Mouse (Mus musculus) myocyte (in vitro differentiated cells): ENCODE data around the gene Fam69b. TPM values are rescaled to one million over a fixed set of nuclear protein-coding genes. Genes with fewer than 3 reads are reported as not detected.

Experiments used
- H3K27me3 ChIP-seq: one replicate; pipeline ENCODE4 v1.6.1; 2011; ENCODE audit not compliant: control insufficient read depth, insufficient read depth, insufficient read length
- H3K36me3 ChIP-seq: one replicate; pipeline ENCODE4 v1.6.1; 2011; ENCODE audit not compliant: control insufficient read depth, insufficient read depth
- H3K4me2 ChIP-seq: one replicate; pipeline ENCODE4 v1.6.1; 2011; ENCODE audit warnings: low read depth, control low read depth
- H3K4me3 ChIP-seq: one replicate; pipeline ENCODE4 v1.5.1; 2011; ENCODE audit warnings: mild to moderate bottlenecking, control low read depth, moderate library complexity
- H3K79me2 ChIP-seq: one replicate; pipeline ENCODE4 v1.6.1; 2011; ENCODE audit not compliant: control insufficient read depth, insufficient read depth
- H3ac ChIP-seq: one replicate; pipeline ENCODE4 v1.6.1; 2011; ENCODE audit not compliant: control insufficient read depth, insufficient read length
- CEBPB ChIP-seq: IDR thresholded peaks from 2 replicates; pipeline ENCODE4 v1.6.1; 2011; ENCODE audit warnings: mild to moderate bottlenecking, moderate library complexity; ENCODE audit not compliant: poor library complexity, insufficient read depth, severe bottlenecking
- E2F4 ChIP-seq: IDR thresholded peaks from one replicate; pipeline ENCODE4 v1.6.1; 2011; ENCODE audit warnings: mild to moderate bottlenecking, control low read depth, moderate library complexity; ENCODE audit not compliant: insufficient read depth
- MAX ChIP-seq: IDR thresholded peaks from one replicate; pipeline ENCODE4 v1.6.1; 2011; ENCODE audit warnings: low read depth, mild to moderate bottlenecking, control low read depth
- MYOD1 ChIP-seq, 3 experiments: IDR thresholded peaks; one replicate each; pipeline ENCODE4 v1.6.1; 2011; ENCODE audit warnings: control low read depth in 2 of 3, low read depth in 2 of 3, mild to moderate bottlenecking in 2 of 3, moderate library complexity in 1 of 3; ENCODE audit not compliant: insufficient read length in 2 of 3, control insufficient read depth in 1 of 3
- MYOG ChIP-seq, 3 experiments: IDR thresholded peaks; one replicate each; pipeline ENCODE4 v1.6.1; 2011; ENCODE audit warnings: control low read depth in 2 of 3, low read depth in 2 of 3, mild to moderate bottlenecking in 2 of 3; ENCODE audit not compliant: insufficient read length in 2 of 3, control insufficient read depth in 1 of 3, insufficient read depth in 1 of 3
- POLR2A ChIP-seq: IDR thresholded peaks from one replicate; pipeline ENCODE4 v1.6.1; 2011; ENCODE audit warnings: low read depth, mild to moderate bottlenecking, control low read depth, moderate library complexity; ENCODE audit not compliant: insufficient read length
- POLR2AphosphoS2 ChIP-seq: IDR thresholded peaks from one replicate; pipeline ENCODE4 v1.6.1; 2011; ENCODE audit warnings: low read depth, control low read depth; ENCODE audit not compliant: insufficient read length
- REST ChIP-seq: IDR thresholded peaks from one replicate; pipeline ENCODE4 v1.6.1; 2011; ENCODE audit warnings: mild to moderate bottlenecking, control low read depth, moderate library complexity; ENCODE audit not compliant: insufficient read depth, insufficient read length
- SRF ChIP-seq: IDR thresholded peaks from one replicate; pipeline ENCODE4 v1.6.1; 2011; ENCODE audit warnings: low read depth; ENCODE audit not compliant: control insufficient read depth, insufficient read length
- TCF12 ChIP-seq: IDR thresholded peaks from one replicate; pipeline ENCODE4 v1.6.1; 2011; ENCODE audit warnings: mild to moderate bottlenecking, control low read depth; ENCODE audit not compliant: poor library complexity, insufficient read depth, severe bottlenecking
- TCF3 ChIP-seq: IDR thresholded peaks from one replicate; pipeline ENCODE4 v1.6.1; 2011; ENCODE audit warnings: low read depth, control low read depth; ENCODE audit not compliant: insufficient read length
- USF1 ChIP-seq: IDR thresholded peaks from one replicate; pipeline ENCODE4 v1.6.1; 2011; ENCODE audit warnings: low read depth, mild to moderate bottlenecking, control low read depth, moderate library complexity
- polyA plus RNA-seq: library from polyadenylated mRNA; unstranded; fragments of >200 nt; fragmentation: generic; extraction: Trizol; gene quantifications from one replicate; pipeline ENCODE4 v1.2.1, GENCODE M21; 2012; ENCODE audit warnings: missing spikeins

Fam69b gene
- polyA plus RNA-seq, 1 experiment = 2.6 TPM

DNA sequence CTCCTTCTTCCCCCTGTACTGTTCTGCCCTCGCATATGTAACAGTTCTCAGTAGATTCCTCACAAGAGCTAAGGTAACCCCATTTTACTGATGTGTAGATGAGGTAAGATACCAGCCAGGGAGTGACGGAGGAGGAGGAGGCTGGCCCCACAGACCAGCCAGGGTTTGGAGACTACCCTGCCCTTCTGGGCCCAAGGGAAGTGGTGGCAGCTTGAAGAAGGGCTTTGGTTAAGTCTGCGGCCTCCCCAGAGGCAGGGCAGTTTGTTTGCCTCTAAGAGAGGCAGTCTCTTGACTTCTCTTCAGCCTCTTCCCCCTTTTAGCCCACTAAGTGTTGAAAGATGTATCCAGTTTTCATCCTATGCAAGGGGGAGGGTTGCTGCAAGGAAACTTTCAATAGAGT is 21.7 kb upstream of the Fam69b start:
- Histone ChIP-seq H3K79me2 (no peaks in the 10 kb centered on the region), H3K4me2 (no peak overlapping the region), H3K36me3 (no peaks in the 10 kb centered on the region), H3ac (no peak overlapping the region), H3K4me3 (no peak overlapping the region), H3K27me3 (no peaks in the 10 kb centered on the region)
- TF ChIP-seq E2F4 (no peak), POLR2AphosphoS2 (no peak), REST (no peak), CEBPB (no peak), USF1 (no peak), MYOD1 (IDR thresholded peaks at IDR 0.05; ENCODE audit: control insufficient read depth in 1 of 3, insufficient read length in 2 of 3, low read depth in 2 of 3) (no peak), TCF3 (no peak), SRF (no peak), POLR2A (no peak), MYOG (IDR thresholded peaks at IDR 0.05; ENCODE audit: control insufficient read depth in 1 of 3, insufficient read depth in 1 of 3, insufficient read length in 2 of 3, low read depth in 2 of 3) (no peak), TCF12 (no peak), MAX (no peak)

GRCm38 (mm10) chr2:26607056-26607910 is 21.0 kb upstream of the Fam69b start:
- Histone ChIP-seq H3K36me3 (no peaks in the 10 kb centered on the region), H3K27me3 (no peaks in the 10 kb centered on the region), H3K4me3 (no peak overlapping the region), H3K4me2 (no peak overlapping the region), H3K79me2 (no peaks in the 10 kb centered on the region), H3ac (no peak overlapping the region)
- TF ChIP-seq MAX (no peak), TCF3 (peak; percentile 52), USF1 (no peak), E2F4 (no peak), MYOG (IDR thresholded peaks at IDR 0.05; ENCODE audit: control insufficient read depth in 1 of 3, insufficient read depth in 1 of 3, insufficient read length in 2 of 3, low read depth in 2 of 3) (peak in 2 of 3 experiments; percentile 66 to 86), POLR2A (no peak), REST (no peak), MYOD1 (IDR thresholded peaks at IDR 0.05; ENCODE audit: control insufficient read depth in 1 of 3, insufficient read length in 2 of 3, low read depth in 2 of 3) (peak in 2 of 3 experiments; percentile 5 to 80), CEBPB (no peak)

- no peak overlapping the region for H3K4me3 ChIP-seq
- H3ac ChIP-seq = no peak overlapping the region
- no peaks in the 10 kb centered on the region for H3K79me2 ChIP-seq
- H3K27me3 ChIP-seq = no peaks in the 10 kb centered on the region
- H3K4me2 ChIP-seq = no peak overlapping the region
- no peak for TF ChIP-seq MAX
- no peak for TF ChIP-seq POLR2A
- no peak for TF ChIP-seq REST
- no peak for TF ChIP-seq MYOD1 (IDR thresholded peaks at IDR 0.05; ENCODE audit: control insufficient read depth in 1 of 3, insufficient read length in 2 of 3, low read depth in 2 of 3)
- TF ChIP-seq SRF = no peak
- no peak for TF ChIP-seq CEBPB
- no peak for TF ChIP-seq TCF12
- no peak for TF ChIP-seq USF1
- no peak for TF ChIP-seq MYOG (IDR thresholded peaks at IDR 0.05; ENCODE audit: control insufficient read depth in 1 of 3, insufficient read depth in 1 of 3, insufficient read length in 2 of 3, low read depth in 2 of 3)
- no peak for TF ChIP-seq E2F4
- TF ChIP-seq POLR2AphosphoS2 = no peak
- no peak for TF ChIP-seq TCF3
- no peaks in the 10 kb centered on the region for H3K36me3 ChIP-seq
Observed at GRCm38 (mm10) chr2:26608781-26609180, 19.5 kb upstream of the Fam69b start.

GRCm38 (mm10) chr2:26609261-26609661 is 19.0 kb upstream of the Fam69b start:
- Histone ChIP-seq H3K4me3 (no peak overlapping the region), H3K27me3 (no peaks in the 10 kb centered on the region), H3K79me2 (no peaks in the 10 kb centered on the region), H3ac (no peak overlapping the region), H3K36me3 (no peaks in the 10 kb centered on the region), H3K4me2 (no peak overlapping the region)
- peak in 2 of 3 experiments; percentile 2 to 58 for TF ChIP-seq MYOG (IDR thresholded peaks at IDR 0.05; ENCODE audit: control insufficient read depth in 1 of 3, insufficient read depth in 1 of 3, insufficient read length in 2 of 3, low read depth in 2 of 3)
- TF ChIP-seq TCF12 = peak; percentile 10
- no peak for TF ChIP-seq CEBPB
- TF ChIP-seq MYOD1 (IDR thresholded peaks at IDR 0.05; ENCODE audit: control insufficient read depth in 1 of 3, insufficient read length in 2 of 3, low read depth in 2 of 3) = peak in 1 of 3 experiments; percentile 70

DNA sequence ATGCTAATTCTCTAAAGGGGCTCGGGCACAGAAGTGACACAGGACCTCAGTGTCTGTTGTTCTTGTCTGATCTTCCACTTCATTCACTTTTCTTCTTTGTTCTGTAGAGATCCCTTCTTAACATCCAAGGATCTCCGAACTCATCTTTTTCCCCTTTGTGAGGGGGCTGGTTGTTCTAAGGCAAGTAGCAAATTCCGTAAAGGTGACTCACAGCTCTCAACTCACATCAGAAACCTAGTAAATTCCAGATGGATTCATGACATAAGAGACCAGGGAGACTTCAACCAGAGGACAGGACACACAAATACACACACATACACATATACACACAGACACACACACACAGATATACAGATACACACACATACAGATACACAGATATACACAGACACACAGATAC is 17.7 kb upstream of the Fam69b start:
- Histone ChIP-seq H3K36me3 (no peaks in the 10 kb centered on the region), H3K4me3 (no peak overlapping the region)
- TF ChIP-seq MYOD1 (IDR thresholded peaks at IDR 0.05; ENCODE audit: control insufficient read depth in 1 of 3, insufficient read length in 2 of 3, low read depth in 2 of 3) (no peak), CEBPB (no peak), TCF12 (no peak), REST (no peak), TCF3 (no peak), USF1 (no peak), SRF (no peak)

More for the DNA sequence above, 17.7 kb upstream of the Fam69b start:
- Histone ChIP-seq H3ac (no peak overlapping the region), H3K79me2 (no peaks in the 10 kb centered on the region), H3K27me3 (no peaks in the 10 kb centered on the region), H3K4me2 (no peak overlapping the region)
